Mouse (Mus musculus) neutrophil, adult 83 days (primary cell): ENCODE results near the gene Elovl1. TPM values are rescaled to one million over a fixed set of nuclear protein-coding genes. Genes with fewer than 3 reads are reported as not detected.

ENCODE experiments used
- total RNA-seq, 2 experiments: library from RNA; stranded (reverse); gene quantifications; one replicate each; pipeline ENCODE4 v1.2.4; 2023

Gene Elovl1
- total RNA-seq: 10 to 100 TPM; 98.1 to 98.9 TPM

DNA sequence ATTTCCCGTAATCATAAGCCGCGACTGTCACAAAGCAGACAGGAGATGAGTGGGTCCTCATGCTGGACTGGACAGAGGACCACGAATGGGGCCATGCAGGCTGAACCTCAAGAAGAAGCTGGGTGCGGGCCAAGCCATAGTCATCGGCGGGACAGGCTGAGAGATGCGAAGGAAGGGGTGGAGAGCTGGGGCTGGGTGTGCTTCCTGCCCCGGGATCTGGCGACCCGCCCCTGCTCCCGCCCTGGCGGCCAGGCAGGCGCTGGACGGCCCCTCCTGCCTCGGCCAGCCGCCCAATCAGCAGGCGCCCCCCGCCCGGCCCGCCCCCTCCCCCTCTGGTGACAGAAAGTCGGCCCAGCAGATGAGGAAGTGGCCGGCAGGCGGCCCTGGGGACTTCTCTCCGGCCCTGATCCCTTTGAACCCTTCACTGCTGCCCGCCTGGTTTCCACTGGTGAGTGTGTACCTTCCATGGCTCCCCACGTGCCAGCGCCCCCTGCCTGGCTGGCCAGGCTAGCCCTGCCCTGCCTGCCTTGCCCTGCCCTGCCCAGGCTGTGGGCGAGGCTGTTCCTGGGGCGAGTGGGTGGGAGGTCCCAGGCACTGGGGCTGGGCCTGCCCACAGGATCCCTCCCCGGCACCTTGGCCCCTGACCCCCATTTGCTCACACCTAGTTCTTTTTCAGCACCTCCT is at the start of gene Elovl1:
Gene Elovl1, plus strand, starts transcription at position 326 of the 684 bp plus-strand sequence.

GRCm38 (mm10) chr4:118409142-118409900 is 18.6 kb upstream of the Elovl1 start, which contains the start of the genes Szt2 and Med8:
Szt2 (minus strand) TSS chr4:118409273.
Med8 (plus strand) TSS chr4:118409337.

GRCm38 (mm10) chr4:118436820-118437603 is 9.1 kb downstream of the Elovl1 start, which contains the start of gene Cdc20:
Cdc20 (minus strand) TSS chr4:118437352.

GRCm38 (mm10) chr4:118457345-118457975 is 29.6 kb downstream of the Elovl1 start, which contains the start of gene Mpl:
Mpl (minus strand) TSS chr4:118457513.

Other genes with a start within 250 kb of the Elovl1 start
- gene Kdm4a, start 248.1 kb upstream of the Elovl1 start, total RNA-seq: 10 to 100 TPM; 51.8 to 53.0 TPM
- under 1 TPM in 1 of 2 experiments, not detected in 1; 0.44 TPM for gene Ptprf, start 136.7 kb upstream of the Elovl1 start, total RNA-seq
- gene Szt2, start 18.8 kb upstream of the Elovl1 start, total RNA-seq: 10 to 100 TPM; 51.6 to 52.9 TPM
- 10 to 100 TPM; 69.4 to 70.3 TPM for gene Med8, start 18.8 kb upstream of the Elovl1 start, total RNA-seq
- 10 to 100 TPM; 73.5 to 91.3 TPM for gene Cdc20, start 9.3 kb downstream of the Elovl1 start, total RNA-seq
- under 1 TPM; 0.77 to 0.99 TPM for gene Mpl, start 29.4 kb downstream of the Elovl1 start, total RNA-seq
- 1 to 10 TPM; 3.3 to 3.4 TPM for gene Tie1, start 62.0 kb downstream of the Elovl1 start, total RNA-seq
- not detected for gene 2610528J11Rik, start 98.9 kb downstream of the Elovl1 start, total RNA-seq
- under 1 TPM in 1 of 2 experiments, not detected in 1; 0.18 TPM for gene Tmem125, start 116.0 kb downstream of the Elovl1 start, total RNA-seq
- 1 to 10 TPM; 2.0 to 2.3 TPM for gene Cfap57, start 192.7 kb downstream of the Elovl1 start, total RNA-seq
- 10 to 100 TPM; 38.3 to 43.4 TPM for gene Ebna1bp2, start 192.7 kb downstream of the Elovl1 start, total RNA-seq
- not detected for gene Olfr62, start 230.9 kb downstream of the Elovl1 start, total RNA-seq